Mouse (Mus musculus) cerebellum, adult 2 months (tissue): Measurements from ENCODE around the gene Olfr323. TPM values are rescaled to one million over a fixed set of nuclear protein-coding genes. Genes with fewer than 3 reads are reported as not detected.

Experiments used
- DNase-seq, 2 experiments: peaks; one replicate each; pipeline ENCODE4 v3.0.0; 2021
- H3K27ac ChIP-seq: fragments of 200-500 bp; 2 replicates; pipeline ENCODE4 v1.5.1; 2012; ENCODE audit warnings: low read length, control low read depth, inconsistent platforms; ENCODE audit not compliant: insufficient read depth
- H3K27me3 ChIP-seq: fragments of 200-500 bp; 2 replicates; pipeline ENCODE4 v1.6.1; 2012; ENCODE audit warnings: inconsistent platforms, mild to moderate bottlenecking, low read length, moderate library complexity; ENCODE audit not compliant: control insufficient read depth, insufficient read depth
- H3K4me1 ChIP-seq: fragments of 200-500 bp; 2 replicates; pipeline ENCODE4 v1.6.1; 2011; ENCODE audit warnings: low read length; ENCODE audit not compliant: control insufficient read depth, insufficient read depth
- H3K4me3 ChIP-seq: fragments of 200-500 bp; replicated peaks from 2 replicates; pipeline ENCODE3; 2011; ENCODE audit warnings: mild to moderate bottlenecking, low read depth, low read length, control low read depth; ENCODE audit not compliant: insufficient read depth
- CTCF ChIP-seq: fragments of 200-500 bp; IDR thresholded peaks from 2 replicates; pipeline ENCODE4 v1.5.1; 2011; ENCODE audit warnings: low read depth, mild to moderate bottlenecking, control low read depth, low read length, moderate library complexity, borderline replicate concordance; ENCODE audit not compliant: insufficient read depth
- POLR2A ChIP-seq: fragments of 200-500 bp; IDR thresholded peaks from 2 replicates; pipeline ENCODE4 v1.6.1; 2011; ENCODE audit warnings: low read length, control low read depth, borderline replicate concordance; ENCODE audit not compliant: insufficient read depth
- WGBS: fragments of 180-500 bp; shearing (Covaris S2); methylation state at CpG from one replicate; pipeline ENCODE4 v1.1.7; 2018; 5-methylcytosine and 5-hydroxymethylcytosine counted together
- polyA plus RNA-seq: library from polyadenylated mRNA; depleted of rRNA; stranded (reverse); fragments of >200 nt; gene quantifications from 2 replicates; pipeline ENCODE4 v1.2.3, GENCODE M21; 2012

Gene Olfr323
- polyA plus RNA-seq, 1 experiment: not detected

GRCm38 (mm10) chr11:58613359-58613758, 16.9 kb downstream of the Olfr323 start:
- WGBS: 82% methylated on average over 3 of the region's 3 CpGs

GRCm38 (mm10) chr11:58607030-58607429, 23.3 kb downstream of the Olfr323 start:
- Histone ChIP-seq H3K4me1 (no peaks in the 10 kb centered on the region), H3K4me3 (no peak overlapping the region), H3K27ac (no peak overlapping the region), H3K27me3 (no peaks in the 10 kb centered on the region)
- TF ChIP-seq CTCF: no peak
- no peak for TF ChIP-seq POLR2A
- DNase-seq: no peak
- WGBS: 59% methylated on average over 6 of the region's 6 CpGs

More at GRCm38 (mm10) chr11:58613359-58613758, 16.9 kb downstream of the Olfr323 start:
- TF ChIP-seq POLR2A (no peak), CTCF (no peak)
- Histone ChIP-seq H3K4me3 (no peak overlapping the region), H3K4me1 (no peaks in the 10 kb centered on the region), H3K27me3 (no peaks in the 10 kb centered on the region), H3K27ac (no peak overlapping the region)
- DNase-seq: no peak

GRCm38 (mm10) chr11:58606177-58606919, 24.0 kb downstream of the Olfr323 start:
- no peak for DNase-seq
- WGBS: 84% methylated on average over 12 of the region's 12 CpGs
- no peak overlapping the region for H3K4me3 ChIP-seq
- no peaks in the 10 kb centered on the region for H3K27me3 ChIP-seq
- no peaks in the 10 kb centered on the region for H3K4me1 ChIP-seq
- H3K27ac ChIP-seq: no peak overlapping the region
- TF ChIP-seq POLR2A (no peak), CTCF (no peak)

GRCm38 (mm10) chr11:58605228-58605627, 25.1 kb downstream of the Olfr323 start:
- TF ChIP-seq CTCF (no peak), POLR2A (no peak)
- no peak overlapping the region for H3K27ac ChIP-seq
- DNase-seq: no peak
- H3K27me3 ChIP-seq: no peaks in the 10 kb centered on the region
- no peak overlapping the region for H3K4me3 ChIP-seq
- no peaks in the 10 kb centered on the region for H3K4me1 ChIP-seq
- 83% methylated on average over 3 of the region's 3 CpGs for WGBS

GRCm38 (mm10) chr11:58604688-58605087, 25.6 kb downstream of the Olfr323 start:
- no peak for DNase-seq
- H3K4me3 ChIP-seq: no peak overlapping the region
- H3K27me3 ChIP-seq: no peaks in the 10 kb centered on the region
- H3K4me1 ChIP-seq: no peaks in the 10 kb centered on the region
- TF ChIP-seq POLR2A (no peak), CTCF (no peak)
- WGBS: 70% methylated on average over 2 of the region's 2 CpGs
- no peak overlapping the region for H3K27ac ChIP-seq

GRCm38 (mm10) chr11:58602800-58603560, 27.3 kb downstream of the Olfr323 start:
- TF ChIP-seq POLR2A (no peak), CTCF (no peak)
- no peak overlapping the region for H3K4me3 ChIP-seq
- DNase-seq: no peak
- no peak overlapping the region for H3K27ac ChIP-seq
- 79% methylated on average over 6 of the region's 6 CpGs for WGBS
- no peaks in the 10 kb centered on the region for H3K4me1 ChIP-seq
- no peaks in the 10 kb centered on the region for H3K27me3 ChIP-seq

GRCm38 (mm10) chr11:58602062-58602461, 28.2 kb downstream of the Olfr323 start:
- H3K4me3 ChIP-seq: no peak overlapping the region
- TF ChIP-seq CTCF (no peak), POLR2A (no peak)

GRCm38 (mm10) chr11:58597837-58598236, 32.5 kb downstream of the Olfr323 start:
- no peak for DNase-seq
- Histone ChIP-seq H3K4me3 (no peak overlapping the region), H3K27ac (no peak overlapping the region), H3K4me1 (no peaks in the 10 kb centered on the region; the same call in 1 of the 2 replicates), H3K27me3 (no peaks in the 10 kb centered on the region)
- no peak for TF ChIP-seq POLR2A
- no peak for TF ChIP-seq CTCF
- WGBS: 74% methylated on average over 13 of the region's 13 CpGs

More at GRCm38 (mm10) chr11:58602062-58602461, 28.2 kb downstream of the Olfr323 start:
- no peaks in the 10 kb centered on the region for H3K4me1 ChIP-seq
- H3K27me3 ChIP-seq: no peaks in the 10 kb centered on the region
- DNase-seq: no peak
- H3K27ac ChIP-seq: no peak overlapping the region

GRCm38 (mm10) chr11:58594814-58595213, 35.5 kb downstream of the Olfr323 start, which contains the start of gene Olfr324:
TSS of gene Olfr324 (plus strand) at chr11:58595114.
- 79% methylated on average over 6 of the region's 6 CpGs for WGBS
- DNase-seq: no peak
- Histone ChIP-seq H3K4me3 (no peak within 1 kb of the TSS), H3K27ac (no peak within 1 kb of the TSS), H3K27me3 (no peaks in the 10 kb centered on the region), H3K4me1 (no peaks in the 10 kb centered on the region; the same call in 1 of the 2 replicates)
- TF ChIP-seq POLR2A (no peak), CTCF (no peak)
